Mouse (Mus musculus): Measurements from ENCODE around the gene Trp53bp2. TPM values are rescaled to one million over a fixed set of nuclear protein-coding genes. Genes with fewer than 3 reads are reported as not detected.

Trp53bp2 gene
- polyA plus RNA-seq (2014; fragmentation: Nextera tagmentation; extraction: Ambion mirVana), result 20.2 and 24.7 TPM in 2 replicates

DNA sequence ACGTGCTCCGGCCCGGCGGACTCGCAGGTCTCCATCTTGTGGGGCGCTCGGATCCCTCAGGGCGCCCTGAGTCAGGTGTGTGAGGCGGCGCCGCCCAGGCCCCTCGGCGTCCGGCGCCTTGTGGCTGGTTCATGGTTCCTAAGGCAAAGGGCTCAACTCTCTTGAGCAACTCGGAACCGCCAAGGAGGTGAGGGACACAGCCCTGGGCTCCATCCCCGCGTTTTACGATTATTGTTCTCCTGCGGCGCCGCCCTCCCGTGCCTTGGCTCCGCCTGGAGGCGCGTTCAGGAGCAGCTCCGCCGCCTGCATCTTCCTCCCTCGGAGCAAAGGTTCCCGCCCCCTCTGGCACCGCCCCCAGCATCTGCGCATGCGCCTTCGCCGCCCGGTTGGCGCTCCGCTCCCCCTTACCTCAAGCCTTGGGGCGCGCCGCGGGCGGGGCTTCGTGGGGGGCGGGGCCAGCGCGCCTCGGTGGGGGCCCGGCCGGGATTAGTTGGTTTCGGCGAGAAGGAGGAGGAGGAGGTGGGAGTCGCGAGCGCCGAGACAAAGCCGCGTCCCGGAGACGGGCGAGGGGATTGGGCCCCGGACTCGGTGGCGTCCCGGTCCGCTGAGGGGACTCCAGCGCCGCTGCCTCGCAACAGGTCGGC, at the start of gene Trp53bp2:
Gene Trp53bp2, plus strand, starts transcription at position 489 of the 644 bp plus-strand sequence.
- WGBS, result under 1% methylated on average over 66 of the region's 71 CpGs
- Histone ChIP-seq H3K9ac (ENCODE audit: low read length) (peak within 1 kb of the TSS; percentile 95), H3K27me3 (replicated peaks; ENCODE audit: control insufficient read depth, insufficient read depth, low read length) (no peaks in the 10 kb centered on the region), H3K4me3 (ENCODE audit: low read depth, low read length) (peak within 1 kb of the TSS; percentile 87), H3K27ac (ENCODE audit: low read depth, low read length) (peak within 1 kb of the TSS; percentile 96), H3K36me3 (ENCODE audit: control insufficient read depth, insufficient read depth, low read length) (no peaks in the 10 kb centered on the region), H3K4me1 (ENCODE audit: control insufficient read depth, insufficient read depth, low read length) (peaks cover 29% of the 10 kb centered on the region), H3K9me3 (replicated peaks; ENCODE audit: control insufficient read depth, low read length) (no peaks in the 10 kb centered on the region), H3K4me2 (ENCODE audit: low read length) (peak within 1 kb of the TSS; percentile 74)
- peak; percentile 95 for ATAC-seq
- DNase-seq (ENCODE audit: low spot score), result peak; percentile 98

- H3K27me3 ChIP-seq (replicated peaks; ENCODE audit: control insufficient read depth, insufficient read depth, low read length), result no peaks in the 10 kb centered on the region
- no peaks in the 10 kb centered on the region for H3K9me3 ChIP-seq (replicated peaks; ENCODE audit: control insufficient read depth, low read length)
- no peaks in the 10 kb centered on the region for H3K36me3 ChIP-seq (ENCODE audit: control insufficient read depth, insufficient read depth, low read length)
- H3K9ac ChIP-seq (ENCODE audit: low read length), result no peak overlapping the region
- no peak overlapping the region for H3K4me3 ChIP-seq (ENCODE audit: low read depth, low read length)
- H3K4me2 ChIP-seq (ENCODE audit: low read length), result no peak overlapping the region
- DNase-seq (ENCODE audit: low spot score) (no peak), ATAC-seq (no peak)
- no peaks in the 10 kb centered on the region for H3K4me1 ChIP-seq (ENCODE audit: control insufficient read depth, insufficient read depth, low read length)
- no peak overlapping the region for H3K27ac ChIP-seq (ENCODE audit: low read depth, low read length)
- WGBS, result 92% methylated on average over 5 of the region's 5 CpGs
These were observed 46.3 kb upstream of the Trp53bp2 start for GRCm38 (mm10) chr1:182362703-182363102.

DNA sequence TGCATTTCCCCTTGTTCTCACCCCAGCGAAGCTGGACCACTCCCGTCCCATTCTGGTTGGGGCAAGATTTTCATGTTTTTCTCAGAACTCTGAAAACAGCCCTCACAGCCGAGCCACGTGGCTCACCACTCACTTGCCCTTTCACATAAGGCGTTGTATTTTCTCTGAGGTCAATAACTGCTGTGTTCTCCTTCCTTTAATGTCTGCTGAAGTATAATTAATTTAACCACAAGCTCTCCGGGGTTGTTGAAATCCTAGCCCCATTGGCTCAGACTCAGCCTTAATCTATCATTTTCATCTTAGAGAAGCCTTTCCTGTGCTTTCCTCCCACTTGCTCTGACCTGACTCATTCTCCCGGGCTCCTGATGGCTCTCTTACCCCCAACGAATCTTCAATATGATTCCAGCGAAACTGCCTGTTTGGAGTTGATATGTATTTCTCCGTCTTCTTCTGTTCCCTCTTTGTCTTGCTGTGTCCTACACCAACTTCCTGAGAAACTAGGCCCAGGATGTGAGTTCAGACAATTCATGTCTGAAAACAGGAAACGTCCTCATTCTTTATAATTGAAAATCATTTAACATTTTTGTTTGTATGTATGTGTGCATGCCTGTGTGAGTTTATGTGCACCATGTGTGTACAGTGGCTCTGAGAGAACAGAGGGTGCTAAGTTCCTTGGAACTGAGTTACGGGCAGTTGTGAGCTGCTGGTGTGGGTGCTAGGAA, 45.1 kb upstream of the Trp53bp2 start:
- WGBS, result 55% methylated on average over 12 of the region's 12 CpGs
- H3K4me1 ChIP-seq (ENCODE audit: control insufficient read depth, insufficient read depth, low read length), result no peaks in the 10 kb centered on the region
- DNase-seq (ENCODE audit: low spot score), result no peak
- no peaks in the 10 kb centered on the region for H3K36me3 ChIP-seq (ENCODE audit: control insufficient read depth, insufficient read depth, low read length)
- no peaks in the 10 kb centered on the region for H3K9me3 ChIP-seq (replicated peaks; ENCODE audit: control insufficient read depth, low read length)
- H3K9ac ChIP-seq (ENCODE audit: low read length), result no peak overlapping the region
- ATAC-seq, result no peak
- H3K4me2 ChIP-seq (ENCODE audit: low read length), result no peak overlapping the region
- no peak overlapping the region for H3K4me3 ChIP-seq (ENCODE audit: low read depth, low read length)
- no peak overlapping the region for H3K27ac ChIP-seq (ENCODE audit: low read depth, low read length)
- no peaks in the 10 kb centered on the region for H3K27me3 ChIP-seq (replicated peaks; ENCODE audit: control insufficient read depth, insufficient read depth, low read length)

DNA sequence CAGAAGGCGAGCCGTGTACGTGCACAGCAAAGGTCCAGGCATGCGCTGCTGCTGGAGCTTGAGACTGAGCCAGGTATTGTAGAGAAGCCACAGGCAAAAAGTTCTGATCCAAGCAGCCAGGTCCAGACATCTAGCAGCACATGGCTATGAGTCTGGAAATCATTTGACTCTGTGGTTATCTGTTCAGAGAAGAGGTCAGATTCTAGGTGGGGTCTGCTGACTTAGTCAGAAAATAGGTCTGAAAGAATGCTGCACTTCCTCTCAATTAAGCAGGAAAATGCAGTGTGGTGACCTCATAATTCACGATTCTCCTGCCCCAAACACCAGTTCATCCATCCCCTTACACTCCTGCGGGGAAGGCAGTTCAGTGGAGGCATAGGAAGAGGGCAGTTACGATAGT, 40.7 kb upstream of the Trp53bp2 start:
- no peak for ATAC-seq
- no peak overlapping the region for H3K9ac ChIP-seq (ENCODE audit: low read length)

GRCm38 (mm10) chr1:182368782-182369181, 40.2 kb upstream of the Trp53bp2 start:
- ATAC-seq (no peak), DNase-seq (ENCODE audit: low spot score) (no peak)
- Histone ChIP-seq H3K27ac (ENCODE audit: low read depth, low read length) (no peak overlapping the region), H3K4me1 (ENCODE audit: control insufficient read depth, insufficient read depth, low read length) (no peaks in the 10 kb centered on the region), H3K36me3 (ENCODE audit: control insufficient read depth, insufficient read depth, low read length) (no peaks in the 10 kb centered on the region), H3K9ac (ENCODE audit: low read length) (no peak overlapping the region), H3K9me3 (replicated peaks; ENCODE audit: control insufficient read depth, low read length) (no peaks in the 10 kb centered on the region), H3K4me2 (ENCODE audit: low read length) (no peak overlapping the region), H3K27me3 (replicated peaks; ENCODE audit: control insufficient read depth, insufficient read depth, low read length) (no peaks in the 10 kb centered on the region), H3K4me3 (ENCODE audit: low read depth, low read length) (no peak overlapping the region)
- 79% methylated on average over 8 of the region's 8 CpGs for WGBS

More for the DNA sequence above, 40.7 kb upstream of the Trp53bp2 start:
- Histone ChIP-seq H3K4me3 (ENCODE audit: low read depth, low read length) (no peak overlapping the region), H3K4me1 (ENCODE audit: control insufficient read depth, insufficient read depth, low read length) (no peaks in the 10 kb centered on the region), H3K9me3 (replicated peaks; ENCODE audit: control insufficient read depth, low read length) (no peaks in the 10 kb centered on the region), H3K36me3 (ENCODE audit: control insufficient read depth, insufficient read depth, low read length) (no peaks in the 10 kb centered on the region), H3K4me2 (ENCODE audit: low read length) (no peak overlapping the region), H3K27ac (ENCODE audit: low read depth, low read length) (no peak overlapping the region), H3K27me3 (replicated peaks; ENCODE audit: control insufficient read depth, insufficient read depth, low read length) (no peaks in the 10 kb centered on the region)
- DNase-seq (ENCODE audit: low spot score), result no peak
- 71% methylated on average over 7 of the region's 7 CpGs for WGBS

- H3K4me2 ChIP-seq (ENCODE audit: low read length), result no peak overlapping the region
- H3K4me1 ChIP-seq (ENCODE audit: control insufficient read depth, insufficient read depth, low read length), result no peaks in the 10 kb centered on the region
- no peak for ATAC-seq
- no peak for DNase-seq (ENCODE audit: low spot score)
- H3K27ac ChIP-seq (ENCODE audit: low read depth, low read length), result no peak overlapping the region
- no peaks in the 10 kb centered on the region for H3K36me3 ChIP-seq (ENCODE audit: control insufficient read depth, insufficient read depth, low read length)
- H3K4me3 ChIP-seq (ENCODE audit: low read depth, low read length), result no peak overlapping the region
- H3K9me3 ChIP-seq (replicated peaks; ENCODE audit: control insufficient read depth, low read length), result no peaks in the 10 kb centered on the region
- no peak overlapping the region for H3K9ac ChIP-seq (ENCODE audit: low read length)
- 87% methylated on average over 4 of the region's 4 CpGs for WGBS
- H3K27me3 ChIP-seq (replicated peaks; ENCODE audit: control insufficient read depth, insufficient read depth, low read length), result no peaks in the 10 kb centered on the region
These were observed 39.5 kb upstream of the Trp53bp2 start for GRCm38 (mm10) chr1:182369435-182369834.

- H3K9me3 ChIP-seq (replicated peaks; ENCODE audit: control insufficient read depth, low read length), result no peaks in the 10 kb centered on the region
- H3K4me3 ChIP-seq (ENCODE audit: low read depth, low read length), result no peak overlapping the region
- 83% methylated on average over 8 of the region's 8 CpGs for WGBS
These were observed 37.1 kb upstream of the Trp53bp2 start for GRCm38 (mm10) chr1:182371891-182372290.

DNA sequence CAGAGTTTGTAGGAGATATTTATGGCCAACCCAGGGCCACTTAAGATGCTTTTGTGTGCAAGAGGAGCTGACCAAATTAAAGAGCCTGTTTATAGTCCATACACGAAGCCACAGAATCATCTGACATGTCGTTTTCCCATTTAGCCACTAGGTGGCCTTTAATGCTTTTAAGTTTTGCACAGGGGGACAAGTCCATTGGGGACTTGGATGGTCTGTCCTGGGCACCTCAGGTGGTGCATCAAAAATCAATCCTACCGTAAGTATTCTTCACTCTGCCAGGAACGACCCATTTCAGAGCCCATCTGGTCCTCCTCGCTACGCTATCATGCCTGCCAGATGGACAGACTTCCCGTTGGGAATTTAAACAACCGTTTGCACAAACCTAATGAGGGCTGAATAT, 32.8 kb upstream of the Trp53bp2 start:
- ATAC-seq (peak; percentile 52; the same call in 1 of the 2 replicates), DNase-seq (ENCODE audit: low spot score) (peak; percentile 85)
- Histone ChIP-seq H3K4me3 (ENCODE audit: low read depth, low read length) (no peak overlapping the region), H3K27me3 (replicated peaks; ENCODE audit: control insufficient read depth, insufficient read depth, low read length) (no peaks in the 10 kb centered on the region), H3K9ac (ENCODE audit: low read length) (no peak overlapping the region), H3K27ac (ENCODE audit: low read depth, low read length) (no peak overlapping the region), H3K4me2 (ENCODE audit: low read length) (no peak overlapping the region), H3K4me1 (ENCODE audit: control insufficient read depth, insufficient read depth, low read length) (no peaks in the 10 kb centered on the region), H3K36me3 (ENCODE audit: control insufficient read depth, insufficient read depth, low read length) (no peaks in the 10 kb centered on the region), H3K9me3 (replicated peaks; ENCODE audit: control insufficient read depth, low read length) (no peaks in the 10 kb centered on the region)
- WGBS, result 23% methylated on average over 8 of the region's 8 CpGs

More at GRCm38 (mm10) chr1:182371891-182372290, 37.1 kb upstream of the Trp53bp2 start:
- H3K27me3 ChIP-seq (replicated peaks; ENCODE audit: control insufficient read depth, insufficient read depth, low read length), result no peaks in the 10 kb centered on the region
- DNase-seq (ENCODE audit: low spot score), result no peak
- ATAC-seq, result no peak
- no peak overlapping the region for H3K9ac ChIP-seq (ENCODE audit: low read length)
- H3K4me2 ChIP-seq (ENCODE audit: low read length), result no peak overlapping the region
- H3K27ac ChIP-seq (ENCODE audit: low read depth, low read length), result no peak overlapping the region
- H3K4me1 ChIP-seq (ENCODE audit: control insufficient read depth, insufficient read depth, low read length), result no peaks in the 10 kb centered on the region
- H3K36me3 ChIP-seq (ENCODE audit: control insufficient read depth, insufficient read depth, low read length), result no peaks in the 10 kb centered on the region

DNA sequence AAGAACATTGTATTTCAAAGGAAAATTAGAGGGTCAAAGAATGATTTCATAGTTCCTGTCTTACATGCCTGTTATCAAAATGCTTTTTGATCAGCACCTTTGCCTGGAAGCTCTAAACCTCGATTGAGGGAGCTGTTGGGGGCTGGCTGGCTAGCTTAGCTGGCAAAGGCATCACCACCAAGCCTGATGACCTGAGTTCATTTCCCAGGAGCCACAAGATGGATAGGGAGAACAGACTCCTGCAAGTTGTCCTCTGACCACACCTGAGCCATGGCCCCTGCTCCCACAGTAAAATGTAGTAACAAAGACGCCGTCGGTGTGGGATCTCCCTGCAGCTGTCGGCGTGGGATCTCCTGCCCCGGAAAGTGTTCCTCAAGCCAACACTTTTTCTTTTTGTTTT, 32.1 kb upstream of the Trp53bp2 start:
- 94% methylated on average over 7 of the region's 7 CpGs for WGBS
- Histone ChIP-seq H3K9me3 (replicated peaks; ENCODE audit: control insufficient read depth, low read length) (no peaks in the 10 kb centered on the region), H3K27ac (ENCODE audit: low read depth, low read length) (no peak overlapping the region), H3K4me1 (ENCODE audit: control insufficient read depth, insufficient read depth, low read length) (no peaks in the 10 kb centered on the region), H3K36me3 (ENCODE audit: control insufficient read depth, insufficient read depth, low read length) (no peaks in the 10 kb centered on the region), H3K27me3 (replicated peaks; ENCODE audit: control insufficient read depth, insufficient read depth, low read length) (no peaks in the 10 kb centered on the region), H3K4me3 (ENCODE audit: low read depth, low read length) (no peak overlapping the region), H3K9ac (ENCODE audit: low read length) (no peak overlapping the region), H3K4me2 (ENCODE audit: low read length) (no peak overlapping the region)
- DNase-seq (ENCODE audit: low spot score), result no peak
- ATAC-seq, result no peak
